Mouse (Mus musculus) gastrocnemius, adult 8-10 months (tissue): ENCODE data around the gene Cend1. TPM values are rescaled to one million over a fixed set of nuclear protein-coding genes. Genes with fewer than 3 reads are reported as not detected.
"Not testable (repeated sequence)": the region's sequence is repeated elsewhere in the genome, so short reads cannot be mapped to it uniquely, and the experiment has no call there.

Experiments
- DNase-seq, 2 experiments: peaks; one replicate each; pipeline ENCODE4 v3.0.0; 2022; ENCODE audit warnings: low spot score in 2 of 2
- total RNA-seq, 4 experiments: library from RNA; stranded (reverse); gene quantifications; 2 replicates each; pipeline ENCODE4 v1.2.4; 2022

Cend1 gene
- total RNA-seq, 4 experiments from 2014 or later = 0.16 to 0.48 TPM; not detected in 2

DNA sequence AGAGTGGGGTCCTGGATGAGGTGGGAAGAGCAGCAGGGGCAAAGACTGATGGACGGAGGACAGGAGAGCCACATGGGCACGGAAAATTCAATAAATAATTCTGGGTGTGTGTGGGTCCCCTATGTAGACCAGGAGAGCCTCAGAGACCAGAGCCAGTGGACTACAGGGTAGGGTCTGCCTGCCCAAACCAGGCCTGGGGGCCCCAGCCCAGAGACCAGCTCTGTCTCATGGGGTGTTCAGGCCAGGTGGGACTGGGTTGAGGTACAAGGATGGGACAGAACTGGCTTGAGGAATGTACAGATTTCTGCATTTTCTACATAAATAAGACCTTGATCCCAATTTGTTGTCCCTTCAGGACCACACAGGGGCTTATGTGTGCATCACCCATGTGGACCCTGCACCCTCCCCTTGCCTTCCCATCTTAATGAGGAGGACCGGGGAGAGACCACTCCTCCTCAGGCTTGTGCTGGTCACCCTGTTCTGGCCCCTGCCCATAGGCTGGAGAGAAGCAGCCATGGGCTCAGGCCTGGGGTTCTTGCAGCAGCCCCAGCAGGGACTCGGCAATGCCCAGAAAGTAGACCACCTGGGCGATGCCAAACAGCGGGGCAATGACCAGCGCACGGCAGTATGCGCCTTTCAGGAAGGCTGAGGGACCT is 1.4 kb upstream of the Cend1 start:
- DNase-seq = no peak

DNA sequence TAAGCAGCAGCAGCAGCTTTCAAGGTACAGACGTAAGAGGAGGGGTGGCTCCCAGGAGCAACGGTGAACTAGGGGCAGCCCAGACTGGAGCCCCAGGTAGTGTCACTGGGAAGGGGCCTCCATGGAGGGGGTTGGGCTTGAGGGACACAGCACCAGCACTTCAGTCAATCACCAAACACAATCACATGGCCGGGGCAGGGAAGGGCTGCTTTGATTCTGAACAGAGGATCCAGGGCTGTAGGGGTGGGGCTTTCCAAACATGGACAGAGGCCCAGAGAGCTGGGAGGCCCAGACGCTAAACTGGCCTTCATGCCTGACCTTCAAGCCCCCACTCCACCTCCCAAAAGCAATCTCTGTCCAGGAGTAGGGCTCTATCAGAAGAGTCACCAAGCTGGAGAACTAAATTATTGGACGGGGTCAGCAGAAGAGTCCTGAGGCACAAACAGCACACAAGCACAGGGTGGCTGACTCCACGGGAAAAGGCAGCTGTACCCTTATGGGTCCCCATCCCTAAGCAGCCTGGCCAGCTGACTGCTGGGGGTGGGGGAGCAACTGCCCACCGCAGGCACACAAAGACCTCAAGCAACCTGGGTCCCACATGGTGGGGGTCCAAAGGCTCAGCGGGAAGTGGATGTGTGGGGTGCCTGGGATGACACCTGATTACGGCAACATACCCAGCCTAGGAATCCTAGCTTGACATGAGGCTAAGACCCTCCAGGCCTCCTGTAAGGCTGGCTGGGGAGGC is 721 bp upstream of the Cend1 start:
- DNase-seq = no peak

DNA sequence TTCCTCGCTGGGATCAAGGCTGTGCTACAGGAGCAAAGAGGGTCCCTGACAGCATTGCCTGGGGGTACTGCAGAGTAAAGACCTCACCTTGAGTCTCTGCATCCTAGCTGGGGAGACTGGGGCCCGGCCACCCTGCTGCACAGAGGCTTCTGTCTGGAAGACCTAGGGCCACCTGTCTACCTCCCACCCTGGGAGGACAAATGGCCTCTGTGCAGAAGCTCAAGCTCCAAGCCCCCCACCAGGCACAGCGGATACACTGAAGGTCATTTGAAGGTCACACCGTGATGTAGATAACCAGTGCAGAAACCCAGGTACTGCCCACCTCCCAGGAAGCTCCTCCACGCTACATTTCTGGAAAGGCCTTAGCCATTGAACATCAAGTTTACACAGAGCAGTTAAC is 590 bp downstream of the Cend1 start:
- no peak for DNase-seq

DNA sequence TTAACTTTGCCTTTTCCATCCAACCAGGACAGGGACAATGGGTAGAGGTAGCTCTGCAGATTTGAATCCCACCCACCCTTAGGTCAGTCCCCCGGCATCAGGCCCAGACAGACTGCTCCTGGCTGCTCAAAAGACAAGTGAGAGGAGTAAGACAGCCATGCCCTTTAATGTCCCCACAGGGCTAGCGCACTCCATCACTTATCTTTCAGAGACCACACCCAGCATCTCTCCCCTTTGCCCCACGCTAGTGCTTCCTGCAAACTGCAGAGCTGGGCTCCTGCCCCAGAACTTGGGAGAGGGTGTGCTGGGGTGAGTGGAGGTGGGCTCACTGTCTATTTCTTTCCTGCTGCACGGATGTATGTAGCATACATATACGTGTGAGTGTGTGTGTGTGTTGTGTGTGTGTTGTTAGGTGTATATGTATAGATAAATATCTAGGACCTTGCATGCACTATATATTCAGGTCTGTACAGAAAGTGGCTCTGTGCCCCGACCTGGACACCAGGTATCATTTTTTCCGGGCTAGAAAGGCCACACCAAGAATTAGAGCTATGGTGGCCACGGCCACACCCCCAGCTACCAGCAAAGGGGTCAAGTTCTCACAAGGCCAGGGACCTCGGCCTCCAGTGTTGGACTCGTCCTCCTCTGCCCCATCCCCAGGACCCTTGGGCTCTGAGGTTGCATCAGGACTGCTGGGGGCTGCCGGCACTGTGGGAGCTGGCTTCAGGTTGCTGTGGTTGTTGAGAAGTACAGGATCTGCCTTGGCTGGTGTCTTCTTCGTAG is 2.2 kb downstream of the Cend1 start:
- no peak for DNase-seq

DNA sequence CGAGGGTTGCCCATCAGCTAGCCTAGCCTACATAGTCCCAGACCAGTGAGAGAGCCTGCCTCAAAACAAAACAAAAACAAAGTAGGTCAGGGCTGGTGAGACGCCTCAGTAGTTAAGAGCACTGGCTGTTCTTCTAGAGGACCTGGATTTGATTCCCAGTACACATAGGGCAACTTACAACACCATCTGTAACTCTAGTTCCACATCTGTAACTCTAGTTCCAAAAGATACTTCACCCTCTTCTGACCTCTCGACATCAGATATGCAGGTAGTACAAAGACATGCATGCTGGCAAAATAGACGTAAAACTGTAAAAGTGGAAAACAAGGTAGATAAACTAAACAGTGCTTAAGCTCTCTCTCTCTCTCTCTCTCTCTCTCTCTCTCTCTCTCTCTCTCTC is 5.5 kb downstream of the Cend1 start:
- DNase-seq = no peak

DNA sequence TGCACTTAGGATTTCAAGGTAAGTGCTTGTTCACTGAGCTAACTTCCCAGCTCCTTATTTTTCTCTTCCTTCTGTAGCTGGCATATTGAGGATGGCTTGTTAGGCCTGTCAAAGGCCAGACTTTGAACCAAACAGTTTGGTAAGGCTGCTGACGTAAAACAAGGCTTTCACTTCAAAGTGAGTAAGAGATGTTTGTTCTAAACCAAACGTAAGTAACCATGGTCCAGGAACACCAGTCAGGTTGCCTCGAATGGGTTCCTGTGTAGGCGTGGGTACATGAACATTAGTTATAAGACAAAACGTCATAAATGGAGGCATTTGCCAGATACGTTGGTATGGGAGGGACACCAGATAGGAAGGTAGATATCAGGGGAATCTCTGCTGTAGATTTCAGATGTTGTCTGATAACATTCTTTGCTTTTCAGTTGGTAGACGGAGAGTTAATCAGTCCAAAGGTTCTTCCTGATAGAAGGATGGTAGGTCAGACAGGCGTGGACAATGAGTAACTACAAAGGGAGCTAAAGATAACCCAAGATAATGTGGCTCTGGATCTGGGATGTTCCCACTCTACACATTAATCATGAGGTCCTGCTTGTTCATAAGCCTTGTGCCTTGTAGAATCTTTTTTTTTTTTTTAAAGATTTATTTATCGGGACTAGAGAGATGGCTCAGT is 9.1 kb downstream of the Cend1 start:
- DNase-seq = no peak

DNA sequence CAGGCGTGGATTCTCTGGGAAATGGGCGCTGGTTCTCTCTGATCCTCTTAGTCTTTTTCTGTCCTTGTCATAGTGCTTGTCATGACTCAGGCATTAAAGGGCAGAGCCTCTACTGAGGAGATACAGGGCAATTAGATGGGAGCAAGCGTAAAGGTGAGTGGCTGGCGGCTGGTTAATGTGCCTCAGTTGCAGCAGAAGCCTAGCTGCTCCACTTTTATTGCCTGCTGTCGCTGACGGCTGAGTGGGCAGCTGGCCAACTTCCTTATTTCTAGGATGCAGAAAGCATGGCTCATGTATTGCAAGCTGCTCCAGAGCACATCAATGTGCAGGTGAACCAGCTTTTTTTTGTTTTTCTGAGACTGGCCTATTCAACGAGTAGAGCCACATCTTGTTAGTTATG is 10.3 kb downstream of the Cend1 start:
- DNase-seq = no peak

DNA sequence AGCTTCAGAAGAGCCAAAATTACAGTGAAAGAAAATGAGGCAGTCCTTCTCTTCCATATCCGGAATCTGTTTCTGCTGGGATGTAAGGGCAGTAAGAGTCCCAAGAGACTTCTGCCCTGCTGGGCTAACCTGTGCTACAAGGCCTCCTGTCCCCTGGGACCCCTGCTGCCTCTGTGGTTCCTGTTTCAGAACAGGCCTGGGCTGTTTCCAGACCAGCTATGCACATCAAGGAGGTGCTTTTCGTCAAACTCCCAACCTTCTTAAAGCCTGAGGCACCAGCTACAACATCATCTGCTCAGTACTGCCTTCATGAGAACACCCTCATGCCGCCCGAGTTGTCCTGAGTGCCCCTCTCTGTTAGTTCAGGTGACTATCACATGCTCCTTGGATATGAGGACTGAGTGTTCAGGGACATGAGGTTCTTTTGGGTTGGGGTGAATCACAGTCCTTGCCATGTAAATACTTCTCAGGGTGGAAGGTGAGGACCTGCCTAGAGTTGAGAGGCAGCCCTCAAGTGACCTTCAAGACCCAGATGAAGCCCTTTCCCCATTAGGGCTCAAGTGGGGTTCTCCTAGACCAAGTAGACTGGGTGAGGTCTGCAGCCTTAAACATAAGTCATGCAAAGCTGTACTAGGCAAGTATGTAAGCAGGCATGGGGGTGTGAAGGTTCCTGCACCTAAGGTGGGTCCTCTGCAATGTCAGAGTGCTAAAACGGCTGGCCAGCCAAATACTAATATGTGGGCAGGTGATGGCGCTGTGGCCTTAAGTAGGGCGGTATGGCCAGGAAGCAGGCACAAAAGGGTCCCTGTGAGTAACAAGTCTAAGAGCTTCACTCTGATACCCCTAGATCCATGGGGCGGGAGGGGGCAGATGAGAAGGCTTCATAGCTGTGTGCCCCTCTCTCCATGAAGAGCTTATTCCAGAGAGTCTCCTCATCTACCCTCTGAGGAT is 11.3 kb downstream of the Cend1 start:
- no peak for DNase-seq

DNA sequence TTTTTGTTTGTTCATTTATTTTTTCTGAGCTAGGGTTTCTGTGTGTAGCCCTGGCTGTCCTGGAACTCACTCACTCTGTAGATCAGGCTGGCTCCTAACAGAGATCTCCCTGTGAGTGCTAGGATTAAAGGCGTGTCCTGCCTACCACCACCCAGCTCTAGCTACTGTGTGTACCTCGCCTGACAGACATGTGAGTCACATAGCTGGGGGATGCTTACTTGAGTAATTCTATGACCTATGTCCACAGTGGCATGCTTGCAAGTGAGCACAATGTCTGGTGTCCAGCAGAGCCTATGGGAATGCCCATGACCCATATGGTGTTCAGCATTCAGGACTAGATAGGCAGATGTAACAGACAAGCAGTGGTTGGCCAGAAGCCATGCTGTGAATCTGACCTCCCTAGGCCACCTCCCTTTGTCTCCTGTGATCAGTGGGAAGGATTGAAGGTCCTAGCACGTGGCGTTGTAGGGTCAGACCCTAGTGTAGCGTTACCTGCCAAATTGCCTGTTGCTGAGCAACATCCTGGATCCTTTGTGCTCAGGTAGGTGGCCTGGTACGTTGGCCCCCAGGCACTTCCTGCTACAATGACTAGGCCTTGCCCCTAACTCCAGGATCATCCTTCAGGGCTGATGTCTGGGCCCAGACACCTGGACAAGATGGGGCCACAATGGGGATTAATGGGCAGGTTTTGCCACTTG is 13.0 kb downstream of the Cend1 start:
- no peak for DNase-seq

DNA sequence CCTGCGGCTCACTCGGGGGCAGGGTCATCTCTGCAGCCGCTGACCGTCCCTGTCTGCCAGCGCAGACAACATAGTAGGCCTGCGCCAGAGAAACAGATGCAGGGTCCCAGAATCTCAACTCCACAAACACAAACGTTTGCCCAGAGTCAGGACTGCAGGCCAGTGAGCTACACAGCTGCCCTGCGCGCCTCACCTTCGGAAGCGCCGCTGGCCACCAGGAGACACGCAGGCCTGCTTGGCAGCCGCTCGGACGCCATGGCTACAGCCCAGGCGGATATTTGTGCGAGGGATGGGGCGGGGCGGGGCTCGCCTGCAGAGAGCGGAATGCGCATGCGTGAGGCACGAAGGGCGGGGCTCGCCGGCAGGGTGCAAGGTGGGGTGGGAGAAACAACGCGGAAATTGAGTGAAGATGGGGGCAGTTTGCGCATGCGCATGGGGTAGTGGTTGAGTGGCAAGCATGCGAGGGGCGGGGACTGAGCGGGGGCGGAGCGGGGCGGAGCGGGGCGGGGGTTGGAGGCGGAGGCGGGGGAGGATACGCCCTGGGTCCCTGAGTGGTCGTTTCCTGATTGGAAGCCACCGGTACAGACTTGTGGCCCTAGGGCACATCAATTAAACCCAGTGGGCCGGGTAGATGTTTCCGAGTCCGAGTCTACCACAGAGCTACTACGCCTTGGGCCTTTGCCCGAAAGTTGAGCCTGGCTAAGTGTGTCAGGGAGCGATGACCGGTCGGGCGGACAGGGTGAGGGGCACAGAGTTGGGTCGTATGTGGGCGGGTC is 15.3 kb downstream of the Cend1 start, which contains the start of gene Gatd1:
Gatd1 (minus strand) TSS at position 328 of the 776 bp plus-strand sequence.
- peak; percentile 95 to 99 for DNase-seq

DNA sequence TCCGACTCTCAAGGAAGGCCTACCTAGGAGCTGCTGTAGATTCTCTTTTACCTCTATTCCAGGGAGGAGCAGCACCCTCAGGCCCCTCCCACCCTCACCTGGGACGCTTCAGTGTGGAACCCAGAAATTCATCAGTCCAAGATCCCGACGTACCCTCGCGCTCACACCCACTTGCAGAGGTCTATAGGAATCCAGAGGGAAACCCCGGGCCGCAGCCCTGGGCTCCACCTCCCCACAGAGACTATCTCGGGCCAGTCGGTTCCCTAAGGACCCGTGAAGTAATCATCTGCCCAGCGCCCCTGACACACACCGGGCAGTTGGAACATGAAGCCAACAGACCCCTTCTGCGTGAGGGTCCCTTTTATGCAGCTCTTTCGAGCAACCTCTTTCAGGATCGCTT is 16.0 kb downstream of the Cend1 start:
- no peak for DNase-seq

DNA sequence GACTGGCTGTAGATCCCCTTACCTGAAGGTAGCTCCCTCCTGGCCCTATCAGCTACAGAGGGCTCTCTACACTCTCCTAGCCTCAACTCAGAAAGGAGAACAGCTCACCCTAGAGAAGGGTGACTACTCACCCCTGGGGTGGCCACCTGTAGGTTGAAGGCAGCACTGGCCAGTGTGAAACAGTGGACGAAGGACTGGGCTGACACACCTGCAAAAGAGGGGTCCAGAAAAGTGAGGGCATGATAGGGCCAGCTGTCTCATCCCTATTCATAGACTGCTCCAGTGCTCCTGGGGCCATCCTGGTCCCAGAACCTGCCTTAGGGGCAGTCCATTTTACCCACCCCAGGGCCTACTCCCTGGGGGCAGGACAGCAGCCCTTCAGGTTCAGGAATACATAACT is 17.6 kb downstream of the Cend1 start:
- no peak for DNase-seq

DNA sequence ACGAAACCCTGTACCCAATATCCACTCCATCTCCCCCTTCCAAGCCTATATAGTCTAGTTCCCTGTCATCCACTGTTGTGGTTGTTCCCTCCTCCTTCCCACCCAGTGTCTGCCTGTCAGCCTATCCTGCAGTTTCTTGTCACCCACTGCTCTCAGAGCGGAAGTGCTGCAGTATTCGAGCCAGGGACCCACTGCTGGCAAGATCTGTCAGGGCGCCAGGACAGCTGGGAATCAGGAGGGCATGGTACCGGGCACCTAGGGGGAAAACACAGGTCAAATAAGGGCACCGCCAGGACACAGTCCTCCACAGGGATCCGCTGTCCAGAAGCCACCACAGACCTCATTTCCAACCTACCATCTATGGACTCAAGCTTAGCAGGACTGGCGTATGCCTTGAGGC is 18.7 kb downstream of the Cend1 start:
- no peak for DNase-seq

DNA sequence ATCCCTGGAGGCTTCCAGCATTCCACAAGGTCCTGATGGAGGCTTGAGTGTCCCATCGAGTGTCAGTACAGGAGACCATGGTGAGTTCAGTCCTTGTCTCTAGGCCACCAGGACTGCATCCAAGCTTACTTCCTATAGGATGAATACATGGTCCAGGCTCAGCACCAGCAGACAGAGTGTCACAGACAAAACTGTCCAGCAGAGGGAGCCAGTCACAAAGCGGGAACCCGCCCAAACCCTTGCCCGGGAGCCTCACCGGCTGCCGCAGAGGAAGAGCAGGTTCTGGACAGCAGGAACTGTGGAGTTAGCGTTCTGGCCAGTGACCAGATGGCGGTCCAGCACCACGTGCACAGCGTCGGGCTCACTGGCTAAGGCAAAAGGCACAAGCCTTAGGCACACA is 20.5 kb downstream of the Cend1 start:
- DNase-seq = peak; percentile 67 to 74

DNA sequence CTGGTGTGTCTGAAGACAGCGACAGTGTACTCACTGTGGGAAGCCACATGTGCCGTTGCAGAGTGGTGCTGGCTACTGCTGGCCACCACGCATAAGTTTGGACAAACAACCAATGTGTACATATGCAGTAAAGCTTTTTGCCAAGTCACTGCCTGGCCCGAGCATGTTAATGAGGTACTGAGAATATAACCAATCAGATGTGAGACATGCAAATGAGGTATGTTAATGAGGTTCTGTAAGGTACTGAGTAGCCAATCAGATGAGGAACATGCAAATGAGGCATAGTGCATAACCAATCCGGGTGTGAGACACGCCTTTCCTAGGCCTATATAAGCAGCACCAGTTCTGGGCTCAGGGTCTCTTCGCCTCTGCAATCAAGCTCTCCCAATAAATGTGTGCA is 21.6 kb downstream of the Cend1 start:
- not testable (repeated sequence) for DNase-seq

DNA sequence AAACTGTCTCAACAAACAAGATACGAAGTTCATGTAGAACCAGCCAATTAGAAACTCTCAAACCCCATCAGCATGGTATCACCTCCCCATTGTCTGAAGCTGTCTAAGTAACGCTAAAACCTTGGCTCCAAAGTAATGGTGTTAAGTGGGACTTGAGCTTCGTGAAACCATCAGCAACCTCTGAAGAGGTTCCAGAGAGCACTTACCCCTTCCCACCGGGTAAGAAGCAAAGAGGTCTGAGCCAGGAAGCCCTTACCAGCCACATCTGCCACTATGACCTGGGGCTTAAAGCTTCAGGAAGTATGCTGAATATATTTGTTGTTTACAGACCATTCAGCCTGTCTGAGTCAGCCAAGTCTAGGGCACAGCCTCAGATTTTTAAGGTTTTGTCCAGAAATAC is 23.8 kb downstream of the Cend1 start:
- DNase-seq = no peak

DNA sequence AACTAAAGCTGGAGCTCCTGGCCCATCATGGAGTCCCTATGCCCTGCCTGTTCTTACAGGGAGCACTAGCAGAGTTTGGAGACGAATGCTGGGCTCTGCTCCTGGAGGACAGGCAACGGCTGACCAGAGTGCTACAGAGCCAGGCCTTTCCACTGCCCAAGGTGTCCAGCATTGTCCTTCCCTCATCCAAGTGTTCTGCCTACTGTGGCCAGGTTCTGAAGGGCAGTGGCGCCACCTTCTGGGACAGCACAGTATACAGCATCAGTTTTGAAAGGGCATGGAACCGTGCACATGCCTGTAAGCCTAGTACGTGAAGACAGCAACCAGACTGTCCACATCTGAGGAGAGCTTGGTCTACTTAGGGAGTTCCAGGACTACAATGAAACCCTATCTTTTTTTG is 26.0 kb downstream of the Cend1 start:
- DNase-seq = no peak

DNA sequence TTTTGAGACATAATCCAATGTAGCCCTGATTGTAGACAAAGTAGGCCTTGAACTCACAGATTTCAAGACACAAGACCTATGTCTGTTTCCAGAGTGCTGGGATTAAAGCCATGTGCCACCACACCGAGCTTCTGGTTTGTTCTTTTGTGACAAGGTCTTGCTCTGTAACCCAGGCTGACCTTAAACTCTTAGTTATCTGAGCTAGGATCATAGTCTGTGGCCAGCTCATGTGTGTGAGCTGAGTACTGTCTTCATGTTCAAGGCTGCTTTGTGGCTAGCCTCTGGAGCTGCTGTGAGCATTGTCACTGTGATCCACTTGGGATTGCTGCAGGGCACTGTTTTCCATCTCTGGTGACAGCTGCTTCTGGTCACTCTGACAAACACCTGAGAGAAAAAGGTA is 33.9 kb downstream of the Cend1 start:
- DNase-seq = no peak

DNA sequence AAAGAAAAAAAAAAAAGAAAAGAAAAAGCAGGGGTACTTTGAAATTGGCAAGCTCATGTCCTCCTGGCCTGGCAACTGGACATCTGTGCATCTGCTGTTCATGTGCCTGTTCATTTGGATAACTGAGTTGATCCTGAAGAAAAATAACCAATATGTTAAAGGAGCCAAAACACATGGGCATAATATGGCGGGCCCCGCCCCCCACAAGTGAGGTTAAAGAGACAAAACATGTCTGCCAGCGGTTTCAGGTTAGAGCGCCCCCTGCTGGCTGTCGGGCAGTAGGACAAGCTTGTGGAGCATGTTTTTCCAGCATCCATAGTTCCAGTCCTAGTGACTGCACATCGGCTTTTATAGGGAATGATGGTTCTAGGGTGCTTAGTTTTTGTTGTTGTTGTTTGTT is 34.5 kb downstream of the Cend1 start:
- DNase-seq = peak; percentile 13 to 28
